Mouse (Mus musculus) embryonic fibroblast, embryonic 13.5 days (primary cell): ENCODE results near the gene Kmo.
A peak's percentile ranks its signal among the peaks of the same experiment; 100 is the strongest.

Experiments
- CTCF ChIP-seq: IDR thresholded peaks from 2 replicates; pipeline ENCODE4 v1.5.1; 2011; ENCODE audit warnings: mild to moderate bottlenecking, control low read depth, low read length, moderate library complexity, borderline replicate concordance; ENCODE audit not compliant: insufficient read depth
- POLR2A ChIP-seq: IDR thresholded peaks from 2 replicates; pipeline ENCODE4 v1.6.1; 2011; ENCODE audit warnings: low read depth, mild to moderate bottlenecking, control low read depth, low read length, moderate library complexity

- TF ChIP-seq POLR2A = no peak
- peak; percentile 57; the same call in 1 of the 2 replicates for TF ChIP-seq CTCF
Measured at GRCm38 (mm10) chr1:175603390-175603789, 16.8 kb upstream of the Kmo start.
